Mouse (Mus musculus): ENCODE measurements at regions not wholly inside any gene's neighbourhood (a gene's known extent, or its start where the extent isn't known, plus 50 kb on each side); places are given as distances from the start of the nearest gene placed in this dataset.
A peak's percentile ranks its signal among the peaks of the same experiment; 100 is the strongest.

DNA sequence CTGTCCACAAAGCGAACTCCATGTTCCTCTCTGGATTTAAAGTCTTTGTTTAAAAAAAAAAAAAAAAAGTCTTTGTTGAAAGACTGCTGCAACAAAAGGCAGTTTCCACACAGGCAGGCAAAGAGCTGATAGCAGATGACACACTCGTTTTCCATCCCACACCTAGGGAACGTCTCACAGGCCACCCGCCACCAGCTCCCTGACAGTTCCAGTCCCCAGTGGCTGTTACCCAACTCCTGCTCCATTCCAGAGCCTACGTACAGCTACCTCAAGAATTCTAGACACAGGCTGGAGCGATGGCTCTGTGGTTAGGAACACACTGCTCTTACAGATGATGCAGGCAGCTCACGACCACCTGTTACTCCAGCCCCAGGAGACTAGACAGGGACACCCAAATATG lies 165.6 kb downstream of the Efnb2 start:
- H3K4me3 ChIP-seq (ENCODE audit: insufficient read depth in 1 of 2, low read depth in 2 of 2, low read length in 2 of 2): no peak overlapping the region
- no peak for ATAC-seq (ENCODE audit: insufficient read depth)
- 57% methylated on average over 7 of the region's 7 CpGs for WGBS (ENCODE audit: insufficient replicate concordance)
- H3K9ac ChIP-seq (replicated peaks): no peak overlapping the region
- TF ChIP-seq EP300 (IDR thresholded peaks at IDR 0.05; ENCODE audit: low read depth) (no peak), CTCF (IDR thresholded peaks at IDR 0.05; ENCODE audit: low read depth) (no peak)
- H3K4me2 ChIP-seq (ENCODE audit: low read depth): no peak overlapping the region
- H3K27ac ChIP-seq: no peak overlapping the region
- H3K9me3 ChIP-seq (ENCODE audit: control insufficient read depth, low read length): no peaks in the 10 kb centered on the region
- H3K4me1 ChIP-seq (replicated peaks; ENCODE audit: control insufficient read depth in 2 of 2, insufficient read depth in 2 of 2, low read length in 1 of 2): peaks cover 0 to 7% of the 10 kb centered on the region in 2 experiments; a peak in 3 of 4 replicates
- H3K36me3 ChIP-seq (replicated peaks; ENCODE audit: control insufficient read depth, insufficient read depth, low read depth): no peaks in the 10 kb centered on the region
- H3K27me3 ChIP-seq (ENCODE audit: control insufficient read depth, insufficient read depth, low read length): no peaks in the 10 kb centered on the region
- no peak for DNase-seq (ENCODE audit: low read depth in 3 of 3, low spot score in 3 of 3)

GRCm38 (mm10) chr8:8494281-8494680 lies 166.8 kb downstream of the Efnb2 start:
- 74% methylated on average over 10 of the region's 10 CpGs for WGBS (ENCODE audit: insufficient replicate concordance)
- H3K4me1 ChIP-seq (replicated peaks; ENCODE audit: control insufficient read depth in 2 of 2, insufficient read depth in 2 of 2, low read length in 1 of 2): peaks cover 4 to 15% of the 10 kb centered on the region in 2 experiments

DNA sequence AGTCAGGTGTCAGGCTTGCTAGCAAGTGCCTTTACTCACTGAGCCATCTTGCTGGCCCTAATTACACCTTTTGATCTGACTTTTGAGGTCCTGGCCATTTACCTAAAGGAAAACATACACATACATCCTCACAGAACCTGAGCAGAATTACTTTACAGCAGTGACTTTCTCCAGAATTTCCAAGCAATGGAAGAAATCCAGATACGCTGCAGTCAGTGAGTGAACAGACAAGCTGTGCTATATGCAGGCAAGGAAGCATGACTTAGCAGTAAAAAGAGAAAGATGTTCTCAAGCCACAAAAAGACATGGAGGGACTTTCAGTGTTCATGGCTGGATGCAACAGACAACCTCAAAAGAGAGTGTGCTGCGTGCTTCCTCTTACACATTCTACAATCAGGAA lies 169.1 kb downstream of the Efnb2 start:
- Histone ChIP-seq H3K4me3 (ENCODE audit: insufficient read depth in 1 of 2, low read depth in 2 of 2, low read length in 2 of 2) (no peak overlapping the region), H3K9ac (replicated peaks) (no peak overlapping the region), H3K4me1 (replicated peaks; ENCODE audit: control insufficient read depth in 2 of 2, insufficient read depth in 2 of 2, low read length in 1 of 2) (peaks cover 4 to 16% of the 10 kb centered on the region in 2 experiments), H3K4me2 (ENCODE audit: low read depth) (no peak overlapping the region), H3K36me3 (replicated peaks; ENCODE audit: control insufficient read depth, insufficient read depth, low read depth) (no peaks in the 10 kb centered on the region), H3K27ac (no peak overlapping the region), H3K9me3 (ENCODE audit: control insufficient read depth, low read length) (no peaks in the 10 kb centered on the region), H3K27me3 (ENCODE audit: control insufficient read depth, insufficient read depth, low read length) (no peaks in the 10 kb centered on the region)
- WGBS (ENCODE audit: insufficient replicate concordance): 49% methylated on average over 2 of the region's 2 CpGs
- DNase-seq (ENCODE audit: low read depth in 3 of 3, low spot score in 3 of 3) (no peak), ATAC-seq (ENCODE audit: insufficient read depth) (no peak)
- TF ChIP-seq EP300 (IDR thresholded peaks at IDR 0.05; ENCODE audit: low read depth) (no peak), CTCF (IDR thresholded peaks at IDR 0.05; ENCODE audit: low read depth) (no peak)

More at GRCm38 (mm10) chr8:8494281-8494680, 166.8 kb downstream of the Efnb2 start:
- no peak overlapping the region for H3K9ac ChIP-seq (replicated peaks)
- no peaks in the 10 kb centered on the region for H3K9me3 ChIP-seq (ENCODE audit: control insufficient read depth, low read length)
- ATAC-seq (ENCODE audit: insufficient read depth) (no peak), DNase-seq (ENCODE audit: low read depth in 3 of 3, low spot score in 3 of 3) (no peak)
- no peaks in the 10 kb centered on the region for H3K36me3 ChIP-seq (replicated peaks; ENCODE audit: control insufficient read depth, insufficient read depth, low read depth)
- TF ChIP-seq EP300 (IDR thresholded peaks at IDR 0.05; ENCODE audit: low read depth): no peak
- TF ChIP-seq CTCF (IDR thresholded peaks at IDR 0.05; ENCODE audit: low read depth): no peak; the same call in 1 of the 2 replicates
- H3K4me3 ChIP-seq (ENCODE audit: insufficient read depth in 1 of 2, low read depth in 2 of 2, low read length in 2 of 2): no peak overlapping the region
- H3K4me2 ChIP-seq (ENCODE audit: low read depth): no peak overlapping the region
- no peak overlapping the region for H3K27ac ChIP-seq
- no peaks in the 10 kb centered on the region for H3K27me3 ChIP-seq (ENCODE audit: control insufficient read depth, insufficient read depth, low read length)

DNA sequence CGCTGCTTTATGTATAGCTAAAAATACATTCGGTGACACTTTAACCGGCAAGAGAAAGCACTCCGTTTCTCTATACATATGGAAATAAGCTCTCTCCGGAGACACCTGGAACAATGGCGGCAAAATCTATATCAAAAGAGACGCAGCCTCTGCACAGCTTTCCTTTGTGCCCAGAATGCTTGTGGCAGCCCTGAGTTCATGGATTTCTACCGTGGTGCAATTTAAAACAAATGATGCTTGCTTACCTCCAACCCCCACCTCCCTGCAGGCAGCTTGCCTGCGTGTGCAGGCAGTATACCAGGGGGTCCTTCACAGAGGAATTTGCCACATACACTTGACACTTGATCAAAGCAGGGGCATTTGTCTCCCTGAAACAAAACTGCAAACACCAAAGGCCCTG lies 171.3 kb downstream of the Efnb2 start:
- TF ChIP-seq CTCF (IDR thresholded peaks at IDR 0.05; ENCODE audit: low read depth): no peak
- H3K9ac ChIP-seq (replicated peaks): no peak overlapping the region
- 19% methylated on average over 9 of the region's 9 CpGs for WGBS (ENCODE audit: insufficient replicate concordance)
- no peak overlapping the region for H3K27ac ChIP-seq
- no peaks in the 10 kb centered on the region for H3K27me3 ChIP-seq (ENCODE audit: control insufficient read depth, insufficient read depth, low read length)
- no peak overlapping the region for H3K4me3 ChIP-seq (ENCODE audit: insufficient read depth in 1 of 2, low read depth in 2 of 2, low read length in 2 of 2)
- peaks cover 4 to 16% of the 10 kb centered on the region in 2 experiments for H3K4me1 ChIP-seq (replicated peaks; ENCODE audit: control insufficient read depth in 2 of 2, insufficient read depth in 2 of 2, low read length in 1 of 2)
- DNase-seq (ENCODE audit: low read depth in 3 of 3, low spot score in 3 of 3): no peak
- no peaks in the 10 kb centered on the region for H3K36me3 ChIP-seq (replicated peaks; ENCODE audit: control insufficient read depth, insufficient read depth, low read depth)
- H3K9me3 ChIP-seq (ENCODE audit: control insufficient read depth, low read length): no peaks in the 10 kb centered on the region
- no peak for ATAC-seq (ENCODE audit: insufficient read depth)
- H3K4me2 ChIP-seq (ENCODE audit: low read depth): no peak overlapping the region

- Histone ChIP-seq H3K27ac (no peak overlapping the region), H3K36me3 (replicated peaks; ENCODE audit: control insufficient read depth, insufficient read depth, low read depth) (no peaks in the 10 kb centered on the region), H3K4me3 (ENCODE audit: insufficient read depth in 1 of 2, low read depth in 2 of 2, low read length in 2 of 2) (no peak overlapping the region), H3K9me3 (ENCODE audit: control insufficient read depth, low read length) (no peaks in the 10 kb centered on the region), H3K9ac (replicated peaks) (no peak overlapping the region), H3K4me2 (ENCODE audit: low read depth) (peak overlapping the region; percentile 21), H3K4me1 (replicated peaks; ENCODE audit: control insufficient read depth in 2 of 2, insufficient read depth in 2 of 2, low read length in 1 of 2) (peaks cover 4 to 16% of the 10 kb centered on the region in 2 experiments), H3K27me3 (ENCODE audit: control insufficient read depth, insufficient read depth, low read length) (no peaks in the 10 kb centered on the region)
- peak; percentile 7 to 26 (median 17) for DNase-seq (ENCODE audit: low read depth in 3 of 3, low spot score in 3 of 3)
- 8% methylated on average over 26 of the region's 26 CpGs for WGBS (ENCODE audit: insufficient replicate concordance)
- ATAC-seq (ENCODE audit: insufficient read depth): peak; percentile 86
- TF ChIP-seq EP300 (IDR thresholded peaks at IDR 0.05; ENCODE audit: low read depth): peak; percentile 51
- no peak for TF ChIP-seq CTCF (IDR thresholded peaks at IDR 0.05; ENCODE audit: low read depth)
These were observed 172.1 kb downstream of the Efnb2 start for GRCm38 (mm10) chr8:8488695-8489571.

Measured in liver, embryonic 14.5 days (tissue).